Mouse (Mus musculus) heart, adult 2 months (tissue): ENCODE data around the gene Sez6.

ENCODE experiments used
- CTCF ChIP-seq: fragments of 200-600 bp; IDR thresholded peaks from 2 replicates; pipeline ENCODE4 v1.8.1; 2022; ENCODE audit warnings: antibody characterized with exemption, mild to moderate bottlenecking, moderate library complexity
- POLR2A ChIP-seq: fragments of 200-500 bp; IDR thresholded peaks from 2 replicates; pipeline ENCODE4 v1.6.1; 2011; ENCODE audit warnings: mild to moderate bottlenecking, low read depth, low read length, control low read depth; ENCODE audit not compliant: insufficient read depth

GRCm38 (mm10) chr11:77989071-77989690, 58.6 kb downstream of the Sez6 start:
- TF ChIP-seq CTCF (no peak), POLR2A (no peak)
